Mouse (Mus musculus) small intestine, adult 10 weeks (tissue): ENCODE data around the gene Col6a6. TPM values are rescaled to one million over a fixed set of nuclear protein-coding genes. Genes with fewer than 3 reads are reported as not detected.

Experiments
- polyA plus RNA-seq: library from polyadenylated mRNA; stranded (reverse); fragments of 350-450 nt; fragmentation: Illumina TruSeq; extraction: RNeasy Lipid Tissue Mini Kit (QIAGEN cat#74804); gene quantifications from one replicate; pipeline ENCODE4 v1.2.3, GENCODE M21; 2014; ENCODE audit warnings: low replicate concordance

The Col6a6 gene
- polyA plus RNA-seq = not detected

GRCm38 (mm10) chr9:105827791-105828385, at the start of gene Col6a6:
Gene Col6a6 (minus strand): TSS chr9:105828160.

DNA sequence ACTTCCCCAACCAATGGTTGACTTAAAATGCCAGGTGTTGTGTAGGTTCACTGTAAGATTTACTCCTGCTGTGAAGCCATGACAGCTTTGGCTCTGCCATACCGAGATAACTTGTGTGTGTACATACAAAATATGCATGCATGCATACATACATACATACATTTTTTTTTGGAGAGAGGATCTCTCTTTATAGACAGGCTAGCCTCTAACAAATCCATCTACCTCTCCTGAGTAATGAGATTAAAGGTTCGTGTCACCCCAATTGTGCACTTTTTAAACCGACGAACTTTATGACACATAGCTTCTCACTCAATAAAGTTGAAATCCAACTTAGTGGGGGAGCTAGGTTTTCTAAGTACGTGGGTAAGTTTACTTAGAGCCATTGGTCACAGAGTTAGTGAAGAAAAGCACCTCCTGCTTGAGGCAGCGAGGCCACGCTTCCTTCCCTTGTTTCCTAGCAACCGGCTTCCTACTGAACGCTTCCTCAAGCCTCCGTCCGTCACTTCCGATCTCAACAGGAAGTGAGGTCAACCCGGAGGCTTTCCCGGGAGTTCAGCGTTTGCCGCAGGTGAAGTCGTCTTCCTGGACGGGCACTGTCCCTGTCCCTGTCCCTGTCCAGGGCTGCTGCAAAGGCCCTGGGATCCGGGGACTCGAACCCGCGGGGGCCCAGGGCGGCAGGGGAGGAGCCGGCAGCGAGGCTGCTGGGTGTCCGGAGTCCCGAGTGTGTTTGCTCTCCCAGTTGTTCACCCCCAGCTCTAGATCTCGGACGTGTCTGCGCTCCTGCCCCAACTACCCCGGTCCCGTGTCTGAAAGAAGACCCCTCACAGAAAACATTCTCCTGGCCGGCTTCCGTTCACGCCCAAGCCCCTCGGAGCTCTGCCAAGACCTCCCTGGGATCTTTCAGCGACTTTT, 185.2 kb downstream of the Col6a6 start, which contains the start of gene Pik3r4:
Gene Pik3r4, plus strand, starts transcription at position 519 of the 912 bp plus-strand sequence.

Other genes with a start within 250 kb of the Col6a6 start
- gene Pik3r4, start 185.2 kb downstream of the Col6a6 start, polyA plus RNA-seq = 6.3 TPM
- 7.5 TPM for gene Col6a5, start 132.5 kb upstream of the Col6a6 start, polyA plus RNA-seq